Mouse (Mus musculus) midbrain, embryonic 14.5 days (tissue): ENCODE measurements around the gene Fzd2. TPM values are rescaled to one million over a fixed set of nuclear protein-coding genes. Genes with fewer than 3 reads are reported as not detected.

Experiments
- ATAC-seq: fragments of 200-750 bp; cut with Nextera tagmentation; 2 replicates; pipeline ENCODE4 v1.8.0; 2017; ENCODE audit warnings: moderate number of reproducible peaks, moderate library complexity; ENCODE audit not compliant: low FRiP score, low TSS enrichment
- DNase-seq: peaks from one replicate; pipeline ENCODE4 v3.0.0-alpha.2; 2015
- H3K27ac ChIP-seq: fragments of 300-500 bp; sonication (generic); replicated peaks from 2 replicates; pipeline ENCODE4 v1.5.1; 2014; ENCODE audit warnings: mild to moderate bottlenecking, low read depth, low read length, moderate library complexity
- H3K27me3 ChIP-seq: fragments of 300-500 bp; sonication (generic); 2 replicates; pipeline ENCODE4 v1.6.1; 2014; ENCODE audit warnings: low read length, control low read depth, mixed read lengths; ENCODE audit not compliant: control insufficient read depth, insufficient read depth
- H3K36me3 ChIP-seq: fragments of 300-500 bp; sonication (generic); 2 replicates; pipeline ENCODE4 v1.6.1; 2014; ENCODE audit warnings: low read length, control low read depth; ENCODE audit not compliant: control insufficient read depth, insufficient read depth
- H3K4me1 ChIP-seq: fragments of 300-500 bp; sonication (generic); 2 replicates; pipeline ENCODE4 v1.6.1; 2014; ENCODE audit warnings: mild to moderate bottlenecking, antibody characterized with exemption, low read length, control low read depth; ENCODE audit not compliant: control insufficient read depth, insufficient read depth
- H3K4me2 ChIP-seq: fragments of 300-500 bp; sonication (generic); 2 replicates; pipeline ENCODE4 v1.6.1; 2014; ENCODE audit warnings: mild to moderate bottlenecking, low read length, moderate library complexity
- H3K4me3 ChIP-seq: fragments of 300-500 bp; sonication (generic); replicated peaks from 2 replicates; pipeline ENCODE4 v1.5.1; 2014; ENCODE audit warnings: low read depth, low read length
- H3K9ac ChIP-seq: fragments of 300-500 bp; sonication (generic); replicated peaks from 2 replicates; pipeline ENCODE4 v1.6.1; 2014; ENCODE audit warnings: mild to moderate bottlenecking, low read length, moderate library complexity
- H3K9me3 ChIP-seq: fragments of 300-500 bp; sonication (generic); 2 replicates; pipeline ENCODE4 v1.6.1; 2016; ENCODE audit warnings: low read length, control low read depth, mixed read lengths; ENCODE audit not compliant: control insufficient read depth
- WGBS: fragments of 180-500 bp; shearing (Covaris S2); extraction: QIAGEN DNeasy Blood & Tissue Kit; methylation state at CpG from one replicate; pipeline ENCODE4 v1.1.7; 2014; 5-methylcytosine and 5-hydroxymethylcytosine counted together
- polyA plus RNA-seq: library from polyadenylated mRNA; unstranded; fragments of >200 nt; fragmentation: Nextera tagmentation; extraction: Ambion mirVana; gene quantifications from 2 replicates; pipeline ENCODE4 v1.2.1, GENCODE M21; 2014

The Fzd2 gene
- polyA plus RNA-seq, 1 experiment from 2014 or later: 8.0 TPM

GRCm38 (mm10) chr11:102633379-102633778 lies 29.2 kb downstream of the Fzd2 start:
- DNase-seq: peak; percentile 57
- ATAC-seq: no peak
- H3K4me3 ChIP-seq: peak overlapping the region; percentile 9; the same call in 1 of the 2 replicates

DNA sequence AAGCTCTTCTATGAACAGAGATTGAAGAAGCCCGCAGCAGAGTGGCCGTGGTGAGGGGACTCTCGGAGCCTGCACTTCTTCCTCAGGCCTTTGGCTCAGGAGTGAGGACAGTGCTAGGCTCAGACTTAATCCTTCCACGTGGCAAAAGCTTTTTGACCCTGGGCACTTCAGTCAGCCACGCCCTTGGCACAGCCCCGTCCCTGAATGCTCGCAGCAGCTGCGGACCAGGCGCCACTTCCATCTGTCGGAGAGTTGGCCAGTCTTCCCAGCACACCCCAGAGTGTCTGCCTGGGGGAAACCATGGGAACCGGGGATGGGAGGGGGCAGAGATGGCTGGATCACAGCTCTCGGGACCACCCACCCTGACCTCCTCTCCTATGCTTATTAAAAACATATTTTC lies 32.7 kb downstream of the Fzd2 start:
- ATAC-seq (no peak), DNase-seq (peak; percentile 25)
- Histone ChIP-seq H3K27ac (no peak overlapping the region), H3K36me3 (no peaks in the 10 kb centered on the region), H3K4me3 (no peak overlapping the region), H3K9ac (no peak overlapping the region), H3K4me1 (peaks cover 8% of the 10 kb centered on the region; the same call in 1 of the 2 replicates), H3K4me2 (no peak overlapping the region), H3K27me3 (no peaks in the 10 kb centered on the region), H3K9me3 (no peaks in the 10 kb centered on the region)
- 37% methylated on average over 12 of the region's 12 CpGs for WGBS

More at GRCm38 (mm10) chr11:102633379-102633778, 29.2 kb downstream of the Fzd2 start:
- H3K4me1 ChIP-seq: 0 out of 2 replicates have a peak, but pooled peaks cover 3% of the 10 kb centered on the region
- peak overlapping the region; percentile 41 for H3K4me2 ChIP-seq
- H3K27ac ChIP-seq: no peak overlapping the region
- H3K9me3 ChIP-seq: no peaks in the 10 kb centered on the region
- WGBS: 27% methylated on average over 9 of the region's 9 CpGs
- H3K9ac ChIP-seq: no peak overlapping the region
- H3K27me3 ChIP-seq: no peaks in the 10 kb centered on the region
- H3K36me3 ChIP-seq: no peaks in the 10 kb centered on the region

GRCm38 (mm10) chr11:102643891-102644382 lies 39.7 kb downstream of the Fzd2 start:
- H3K4me2 ChIP-seq: no peak overlapping the region
- no peak for ATAC-seq
- WGBS: 54% methylated on average over 10 of the region's 10 CpGs

DNA sequence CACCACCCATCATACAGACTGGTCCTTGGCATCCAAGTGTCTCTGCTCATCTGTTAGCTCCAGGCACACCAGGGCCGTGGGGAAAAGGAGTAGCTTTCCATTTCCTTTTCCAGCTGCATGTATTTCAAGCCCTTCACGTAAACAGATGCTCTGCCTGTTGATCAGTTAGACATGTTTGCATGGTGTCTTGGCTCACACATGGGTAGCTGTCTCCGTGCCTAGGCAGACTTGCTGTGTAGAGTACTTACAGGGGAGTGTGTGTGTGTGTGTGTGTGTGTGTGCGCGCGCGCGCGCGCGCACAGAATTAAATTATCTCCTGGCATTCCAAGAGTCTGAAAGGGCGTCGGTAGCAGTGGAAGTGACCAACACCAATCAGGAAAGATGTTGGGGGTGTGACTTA lies 42.0 kb downstream of the Fzd2 start:
- 87% methylated on average over 13 of the region's 13 CpGs for WGBS

More at GRCm38 (mm10) chr11:102643891-102644382, 39.7 kb downstream of the Fzd2 start:
- H3K36me3 ChIP-seq: no peaks in the 10 kb centered on the region
- peaks cover 3% of the 10 kb centered on the region; the same call in 1 of the 2 replicates for H3K4me1 ChIP-seq
- H3K27me3 ChIP-seq: no peaks in the 10 kb centered on the region
- no peak for DNase-seq
- no peak overlapping the region for H3K9ac ChIP-seq
- H3K27ac ChIP-seq: no peak overlapping the region
- H3K9me3 ChIP-seq: no peaks in the 10 kb centered on the region
- H3K4me3 ChIP-seq: no peak overlapping the region

GRCm38 (mm10) chr11:102647885-102648284 lies 43.7 kb downstream of the Fzd2 start:
- 64% methylated on average over 12 of the region's 12 CpGs for whole genome bisulfite sequencing
- no peak overlapping the region for H3K27ac ChIP-seq
- H3K4me2 ChIP-seq: no peak overlapping the region
- H3K27me3 ChIP-seq: no peaks in the 10 kb centered on the region
- no peaks in the 10 kb centered on the region for H3K9me3 ChIP-seq
- H3K36me3 ChIP-seq: no peaks in the 10 kb centered on the region
- no peaks in the 10 kb centered on the region for H3K4me1 ChIP-seq
- H3K9ac ChIP-seq: no peak overlapping the region
- DNase-seq (no peak), ATAC-seq (no peak)
- no peak overlapping the region for H3K4me3 ChIP-seq

More for the DNA sequence above, 42.0 kb downstream of the Fzd2 start:
- DNase-seq (no peak), ATAC-seq (no peak)
- H3K9me3 ChIP-seq: no peaks in the 10 kb centered on the region
- H3K9ac ChIP-seq: no peak overlapping the region
- no peaks in the 10 kb centered on the region for H3K27me3 ChIP-seq
- H3K27ac ChIP-seq: no peak overlapping the region
- H3K4me1 ChIP-seq: no peaks in the 10 kb centered on the region
- H3K36me3 ChIP-seq: no peaks in the 10 kb centered on the region
- no peak overlapping the region for H3K4me2 ChIP-seq
- no peak overlapping the region for H3K4me3 ChIP-seq

GRCm38 (mm10) chr11:102651381-102651780 lies 47.2 kb downstream of the Fzd2 start:
- Histone ChIP-seq H3K4me3 (no peak overlapping the region), H3K36me3 (no peaks in the 10 kb centered on the region), H3K27ac (no peak overlapping the region), H3K4me2 (no peak overlapping the region), H3K9ac (no peak overlapping the region), H3K4me1 (no peaks in the 10 kb centered on the region), H3K9me3 (no peaks in the 10 kb centered on the region), H3K27me3 (no peaks in the 10 kb centered on the region)
- ATAC-seq (no peak), DNase-seq (peak; percentile 88)
- WGBS: 2% methylated on average over 9 of the region's 9 CpGs

- H3K4me3 ChIP-seq: no peak overlapping the region
- no peak overlapping the region for H3K27ac ChIP-seq
- ATAC-seq (no peak), DNase-seq (peak; percentile 44)
- H3K9me3 ChIP-seq: no peaks in the 10 kb centered on the region
- H3K27me3 ChIP-seq: no peaks in the 10 kb centered on the region
- H3K4me2 ChIP-seq: no peak overlapping the region
- H3K9ac ChIP-seq: no peak overlapping the region
- WGBS: 74% methylated on average over 3 of the region's 3 CpGs
- H3K4me1 ChIP-seq: no peaks in the 10 kb centered on the region
- H3K36me3 ChIP-seq: no peaks in the 10 kb centered on the region
These were observed 48.6 kb downstream of the Fzd2 start for GRCm38 (mm10) chr11:102652844-102653243.

DNA sequence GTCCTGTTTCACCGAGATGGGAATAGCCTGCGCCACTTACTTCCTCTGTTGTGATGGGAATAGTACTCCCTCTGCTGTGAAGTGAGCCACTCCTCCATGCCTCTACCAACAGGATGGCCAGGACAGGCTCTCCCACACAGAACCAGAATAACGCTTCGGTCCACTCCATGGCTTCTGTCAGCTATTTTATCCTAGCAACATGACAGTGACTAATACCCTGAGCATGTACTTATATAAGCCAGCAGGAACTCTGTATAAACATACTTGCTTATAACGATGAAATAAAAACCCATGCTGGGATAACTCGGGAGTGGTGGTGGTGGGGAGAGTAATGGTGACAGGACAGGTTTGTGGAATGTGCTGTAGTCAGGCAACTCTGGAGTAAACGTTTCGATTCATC lies 51.7 kb downstream of the Fzd2 start:
- H3K36me3 ChIP-seq: no peaks in the 10 kb centered on the region
- no peak for ATAC-seq
- H3K4me3 ChIP-seq: no peak overlapping the region
- no peak for DNase-seq
- no peak overlapping the region for H3K4me2 ChIP-seq
- H3K4me1 ChIP-seq: no peaks in the 10 kb centered on the region
- WGBS: 83% methylated on average over 8 of the region's 8 CpGs
- H3K9me3 ChIP-seq: no peaks in the 10 kb centered on the region
- H3K9ac ChIP-seq: no peak overlapping the region
- H3K27ac ChIP-seq: no peak overlapping the region
- no peaks in the 10 kb centered on the region for H3K27me3 ChIP-seq

GRCm38 (mm10) chr11:102656326-102656926 lies 52.2 kb downstream of the Fzd2 start:
- H3K4me3 ChIP-seq: no peak overlapping the region
- ATAC-seq (no peak), DNase-seq (peak; percentile 74)
- 45% methylated on average over 4 of the region's 4 CpGs for WGBS
- H3K9me3 ChIP-seq: no peaks in the 10 kb centered on the region
- H3K27me3 ChIP-seq: no peaks in the 10 kb centered on the region
- H3K4me2 ChIP-seq: no peak overlapping the region
- no peak overlapping the region for H3K9ac ChIP-seq
- H3K36me3 ChIP-seq: no peaks in the 10 kb centered on the region
- no peaks in the 10 kb centered on the region for H3K4me1 ChIP-seq
- H3K27ac ChIP-seq: no peak overlapping the region
